Mouse (Mus musculus): ENCODE data around the gene Mrps34. TPM values are rescaled to one million over a fixed set of nuclear protein-coding genes. Genes with fewer than 3 reads are reported as not detected.

Mrps34 gene
- polyA plus RNA-seq, 1 experiment from 2014 or later: 111 TPM

DNA sequence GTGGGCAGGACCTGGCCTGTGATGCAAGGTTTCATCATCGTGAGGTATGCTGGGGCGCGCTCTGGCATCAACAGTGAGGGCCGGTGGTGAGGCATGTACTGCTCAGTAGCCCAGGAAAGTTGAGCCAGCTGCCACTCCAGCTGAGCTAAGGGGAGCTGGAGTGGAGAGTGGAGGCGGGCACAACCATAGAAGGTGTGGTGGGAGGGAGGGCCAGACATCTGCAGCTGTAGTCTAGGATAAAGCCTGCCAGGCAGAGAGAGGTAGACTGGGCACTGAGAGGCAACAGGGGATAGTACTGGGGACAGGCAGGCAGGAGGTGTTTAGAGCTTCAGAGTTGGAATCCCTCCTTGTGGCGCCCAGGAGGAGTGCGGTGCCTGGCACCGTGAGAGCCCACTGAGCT is 34.8 kb upstream of the Mrps34 start:
- no peak overlapping the region for H3K4me3 ChIP-seq (replicated peaks)
- H3K36me3 ChIP-seq: peaks cover 9% of the 10 kb centered on the region; the same call in 1 of the 2 replicates
- 89% methylated on average over 8 of the region's 8 CpGs for WGBS
- H3K4me1 ChIP-seq (replicated peaks): no peaks in the 10 kb centered on the region
- ATAC-seq: no peak
- no peak overlapping the region for H3K27ac ChIP-seq
- H3K27me3 ChIP-seq (replicated peaks): no peaks in the 10 kb centered on the region
- H3K4me2 ChIP-seq (replicated peaks): no peak overlapping the region
- H3K9ac ChIP-seq: no peak overlapping the region
- no peaks in the 10 kb centered on the region for H3K9me3 ChIP-seq

GRCm38 (mm10) chr17:24861785-24862184 is 33.1 kb upstream of the Mrps34 start:
- H3K4me1 ChIP-seq (replicated peaks): no peaks in the 10 kb centered on the region
- H3K27ac ChIP-seq: no peak overlapping the region
- 93% methylated on average over 3 of the region's 3 CpGs for WGBS
- H3K4me2 ChIP-seq (replicated peaks): no peak overlapping the region
- H3K4me3 ChIP-seq (replicated peaks): no peak overlapping the region
- H3K27me3 ChIP-seq (replicated peaks): no peaks in the 10 kb centered on the region
- no peaks in the 10 kb centered on the region for H3K9me3 ChIP-seq
- no peak for ATAC-seq
- H3K9ac ChIP-seq: no peak overlapping the region
- H3K36me3 ChIP-seq: peaks cover 9% of the 10 kb centered on the region; the same call in 1 of the 2 replicates

DNA sequence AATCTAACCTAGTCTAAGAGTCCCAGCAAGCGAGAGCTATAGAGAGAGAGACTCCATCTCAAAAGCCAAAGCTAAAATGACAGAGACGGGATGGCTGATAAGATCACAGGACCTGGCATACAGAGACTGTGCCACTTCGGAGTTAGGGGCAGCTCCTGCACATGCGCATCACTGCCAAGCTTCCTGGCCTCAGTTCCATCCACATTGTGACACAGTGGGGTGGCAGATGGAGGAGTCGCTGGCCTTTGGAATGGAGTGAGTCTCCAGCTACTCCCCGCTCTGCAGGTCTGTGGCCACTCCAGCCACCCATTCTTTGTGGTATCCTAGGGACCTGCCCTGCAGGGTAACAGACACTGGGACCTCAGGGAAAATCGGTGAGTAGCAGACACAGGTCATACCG is 29.1 kb upstream of the Mrps34 start, which contains the start of gene Igfals:
TSS of gene Igfals (plus strand) at position 222 of the 400 bp plus-strand sequence.
- no peak within 1 kb of the TSS for H3K4me3 ChIP-seq (replicated peaks)
- no peak within 1 kb of the TSS for H3K9ac ChIP-seq
- no peaks in the 10 kb centered on the region for H3K4me1 ChIP-seq (replicated peaks)
- peaks cover 9% of the 10 kb centered on the region; the same call in 1 of the 2 replicates for H3K36me3 ChIP-seq
- ATAC-seq: no peak
- H3K27me3 ChIP-seq (replicated peaks): no peaks in the 10 kb centered on the region
- no peaks in the 10 kb centered on the region for H3K9me3 ChIP-seq
- H3K27ac ChIP-seq: no peak within 1 kb of the TSS
- H3K4me2 ChIP-seq (replicated peaks): no peak within 1 kb of the TSS
- WGBS: 85% methylated on average over 8 of the region's 8 CpGs

DNA sequence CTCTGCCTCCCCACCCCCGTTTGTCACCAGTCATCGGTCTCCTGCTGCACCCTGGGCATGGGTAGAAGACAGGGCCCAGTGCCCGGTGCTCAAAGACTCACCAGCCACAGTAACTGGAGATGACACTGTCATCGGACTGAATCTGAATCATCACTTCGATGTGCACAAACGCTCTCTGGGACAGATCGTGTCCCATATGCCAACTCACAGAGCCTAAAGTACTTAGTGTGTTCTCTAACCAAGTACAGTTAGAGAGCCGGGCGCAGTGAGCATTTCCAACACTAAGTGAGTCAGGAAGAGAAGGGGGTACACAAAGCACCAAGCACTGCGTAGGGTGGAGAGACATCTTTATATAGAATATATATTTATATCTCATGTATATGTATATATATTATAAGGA is 27.0 kb upstream of the Mrps34 start:
- H3K27me3 ChIP-seq (replicated peaks): no peaks in the 10 kb centered on the region
- no peak overlapping the region for H3K4me2 ChIP-seq (replicated peaks)
- no peaks in the 10 kb centered on the region for H3K9me3 ChIP-seq
- no peak for ATAC-seq
- WGBS: 94% methylated on average over 10 of the region's 10 CpGs
- peaks cover 6% of the 10 kb centered on the region; the same call in 1 of the 2 replicates for H3K36me3 ChIP-seq
- H3K4me3 ChIP-seq (replicated peaks): no peak overlapping the region
- H3K4me1 ChIP-seq (replicated peaks): no peaks in the 10 kb centered on the region
- H3K27ac ChIP-seq: no peak overlapping the region
- no peak overlapping the region for H3K9ac ChIP-seq

- Histone ChIP-seq H3K9me3 (no peaks in the 10 kb centered on the region), H3K4me2 (replicated peaks) (no peak overlapping the region), H3K4me3 (replicated peaks) (no peak overlapping the region), H3K27ac (no peak overlapping the region), H3K4me1 (replicated peaks) (peaks cover 8% of the 10 kb centered on the region; the same call in 1 of the 2 replicates), H3K9ac (no peak overlapping the region), H3K27me3 (replicated peaks) (no peaks in the 10 kb centered on the region), H3K36me3 (no peaks in the 10 kb centered on the region)
- no peak for ATAC-seq
- WGBS: 50% methylated on average over 4 of the region's 4 CpGs
Observed at GRCm38 (mm10) chr17:24873695-24874404, 21.1 kb upstream of the Mrps34 start.

- no peak overlapping the region for H3K4me3 ChIP-seq (replicated peaks)
- H3K9me3 ChIP-seq: no peaks in the 10 kb centered on the region
- H3K9ac ChIP-seq: no peak overlapping the region
- WGBS: 56% methylated on average over 1 of the region's 1 CpGs
- no peaks in the 10 kb centered on the region for H3K36me3 ChIP-seq
- H3K4me1 ChIP-seq (replicated peaks): peaks cover 8% of the 10 kb centered on the region; the same call in 1 of the 2 replicates
- no peak overlapping the region for H3K27ac ChIP-seq
- no peak for ATAC-seq
- no peak overlapping the region for H3K4me2 ChIP-seq (replicated peaks)
- no peaks in the 10 kb centered on the region for H3K27me3 ChIP-seq (replicated peaks)
Observed at GRCm38 (mm10) chr17:24874405-24874745, 20.5 kb upstream of the Mrps34 start.

DNA sequence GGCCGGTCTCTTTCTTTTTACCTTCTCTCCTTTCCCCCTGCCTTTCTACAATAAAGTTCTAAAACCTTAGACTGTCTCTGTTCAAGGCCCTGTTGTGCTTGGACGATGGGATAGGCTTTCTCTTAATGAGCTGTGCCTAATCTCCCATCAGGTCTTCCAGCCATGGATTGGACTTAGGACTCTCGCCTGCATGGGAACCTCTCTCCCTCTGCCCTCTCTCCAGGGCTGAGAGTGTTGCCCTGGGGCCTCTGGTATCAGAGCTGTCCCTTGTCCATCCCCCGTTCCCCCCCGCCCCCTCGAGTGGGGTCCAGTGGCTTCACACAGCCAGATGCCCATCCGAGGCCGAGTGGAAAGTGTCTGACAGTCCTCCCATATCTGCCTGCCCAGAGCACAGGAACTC is 19.9 kb upstream of the Mrps34 start:
- Histone ChIP-seq H3K9ac (no peak overlapping the region), H3K4me2 (replicated peaks) (no peak overlapping the region), H3K4me1 (replicated peaks) (peaks cover 8% of the 10 kb centered on the region; the same call in 1 of the 2 replicates), H3K27me3 (replicated peaks) (no peaks in the 10 kb centered on the region), H3K36me3 (no peaks in the 10 kb centered on the region), H3K9me3 (no peaks in the 10 kb centered on the region), H3K27ac (no peak overlapping the region), H3K4me3 (replicated peaks) (no peak overlapping the region)
- WGBS: 81% methylated on average over 8 of the region's 8 CpGs
- 0 out of 2 replicates have a peak, but pooled peaks have one; percentile 48 for ATAC-seq

- Histone ChIP-seq H3K4me1 (replicated peaks) (peaks cover 8% of the 10 kb centered on the region; the same call in 1 of the 2 replicates), H3K4me2 (replicated peaks) (peak overlapping the region; percentile 41), H3K36me3 (no peaks in the 10 kb centered on the region), H3K27me3 (replicated peaks) (no peaks in the 10 kb centered on the region), H3K4me3 (replicated peaks) (no peak overlapping the region), H3K9ac (peak overlapping the region; percentile 23; the same call in 1 of the 2 replicates), H3K27ac (peak overlapping the region; percentile 71), H3K9me3 (no peaks in the 10 kb centered on the region)
- 40% methylated on average over 10 of the region's 10 CpGs for WGBS
- peak; percentile 61 for ATAC-seq
Observed at GRCm38 (mm10) chr17:24877336-24878116, 17.4 kb upstream of the Mrps34 start.

GRCm38 (mm10) chr17:24878117-24878397 is 16.9 kb upstream of the Mrps34 start:
- ATAC-seq: peak; percentile 68
- WGBS: 21% methylated on average over 5 of the region's 5 CpGs
- no peak overlapping the region for H3K4me3 ChIP-seq (replicated peaks)
- H3K9ac ChIP-seq: peak overlapping the region; percentile 23; the same call in 1 of the 2 replicates
- no peaks in the 10 kb centered on the region for H3K27me3 ChIP-seq (replicated peaks)
- H3K4me1 ChIP-seq (replicated peaks): peaks cover 8% of the 10 kb centered on the region; the same call in 1 of the 2 replicates
- peak overlapping the region; percentile 41 for H3K4me2 ChIP-seq (replicated peaks)
- peak overlapping the region; percentile 71 for H3K27ac ChIP-seq
- no peaks in the 10 kb centered on the region for H3K9me3 ChIP-seq
- H3K36me3 ChIP-seq: peaks cover 4% of the 10 kb centered on the region; the same call in 1 of the 2 replicates

DNA sequence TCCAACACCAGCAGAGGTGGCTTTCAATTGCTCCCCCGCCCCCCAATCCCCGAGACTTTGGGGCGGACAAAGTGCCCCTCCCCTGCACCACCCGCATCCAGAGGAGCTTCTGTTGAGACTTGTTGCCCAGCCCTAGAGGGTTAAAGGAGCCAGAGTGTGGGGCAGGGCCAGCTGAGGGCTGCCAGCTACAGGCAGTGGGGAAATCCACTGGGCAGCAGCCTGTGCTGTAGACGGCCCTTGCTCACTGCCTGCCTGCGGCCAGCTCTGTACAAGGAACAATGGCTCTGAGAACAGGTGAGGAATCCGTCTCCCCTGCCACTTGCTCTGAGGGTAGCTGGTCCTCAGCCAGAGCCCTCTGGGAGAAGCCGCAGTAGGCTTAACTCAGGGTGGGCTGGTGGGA is 16.4 kb upstream of the Mrps34 start:
- WGBS: 65% methylated on average over 8 of the region's 8 CpGs
- H3K9me3 ChIP-seq: no peaks in the 10 kb centered on the region
- peaks cover 5% of the 10 kb centered on the region; the same call in 1 of the 2 replicates for H3K36me3 ChIP-seq
- H3K27ac ChIP-seq: 0 out of 2 replicates have a peak overlapping the region, but pooled peaks have one; percentile 71
- ATAC-seq: peak; percentile 22; the same call in 1 of the 2 replicates
- H3K4me2 ChIP-seq (replicated peaks): peak overlapping the region; percentile 7; the same call in 1 of the 2 replicates
- H3K4me3 ChIP-seq (replicated peaks): no peak overlapping the region
- peaks cover 8% of the 10 kb centered on the region; the same call in 1 of the 2 replicates for H3K4me1 ChIP-seq (replicated peaks)
- H3K27me3 ChIP-seq (replicated peaks): no peaks in the 10 kb centered on the region
- H3K9ac ChIP-seq: 0 out of 2 replicates have a peak overlapping the region, but pooled peaks have one; percentile 23

GRCm38 (mm10) chr17:24881738-24882440 is 13.0 kb upstream of the Mrps34 start:
- no peaks in the 10 kb centered on the region for H3K9me3 ChIP-seq
- peaks cover 5% of the 10 kb centered on the region; the same call in 1 of the 2 replicates for H3K36me3 ChIP-seq
- peaks cover 18% of the 10 kb centered on the region for H3K4me1 ChIP-seq (replicated peaks)
- no peak overlapping the region for H3K4me2 ChIP-seq (replicated peaks)
- no peak overlapping the region for H3K4me3 ChIP-seq (replicated peaks)
- H3K27ac ChIP-seq: no peak overlapping the region
- H3K27me3 ChIP-seq (replicated peaks): no peaks in the 10 kb centered on the region
- WGBS: 45% methylated on average over 7 of the region's 7 CpGs
- ATAC-seq: no peak
- H3K9ac ChIP-seq: no peak overlapping the region

- Histone ChIP-seq H3K9ac (no peak overlapping the region), H3K27me3 (replicated peaks) (no peaks in the 10 kb centered on the region), H3K4me3 (replicated peaks) (no peak overlapping the region), H3K4me1 (replicated peaks) (peaks cover 22% of the 10 kb centered on the region), H3K27ac (no peak overlapping the region), H3K4me2 (replicated peaks) (no peak overlapping the region), H3K36me3 (peaks cover 5% of the 10 kb centered on the region; the same call in 1 of the 2 replicates), H3K9me3 (no peaks in the 10 kb centered on the region)
- no peak for ATAC-seq
- 86% methylated on average over 6 of the region's 6 CpGs for WGBS
Observed at GRCm38 (mm10) chr17:24884391-24884790, 10.5 kb upstream of the Mrps34 start.

Measured in intestine, embryonic 15.5 days (tissue).